Mouse (Mus musculus) heart, adult 11 months (tissue): ENCODE measurements around the gene Ccdc83.
"Not testable (repeated sequence)": the region's sequence is repeated elsewhere in the genome, so short reads cannot be mapped to it uniquely, and the experiment has no call there.

Experiments used
- DNase-seq: peaks from one replicate; pipeline ENCODE4 v3.0.0; 2022

Gene Ccdc83

GRCm38 (mm10) chr7:90259899-90260298 lies 5.7 kb downstream of the Ccdc83 start:
- no peak for DNase-seq

- peak; percentile 95 for DNase-seq
These were observed 6.9 kb downstream of the Ccdc83 start for GRCm38 (mm10) chr7:90258701-90259100.

- no peak for DNase-seq
These were observed 12.6 kb downstream of the Ccdc83 start for GRCm38 (mm10) chr7:90252946-90253345.

DNA sequence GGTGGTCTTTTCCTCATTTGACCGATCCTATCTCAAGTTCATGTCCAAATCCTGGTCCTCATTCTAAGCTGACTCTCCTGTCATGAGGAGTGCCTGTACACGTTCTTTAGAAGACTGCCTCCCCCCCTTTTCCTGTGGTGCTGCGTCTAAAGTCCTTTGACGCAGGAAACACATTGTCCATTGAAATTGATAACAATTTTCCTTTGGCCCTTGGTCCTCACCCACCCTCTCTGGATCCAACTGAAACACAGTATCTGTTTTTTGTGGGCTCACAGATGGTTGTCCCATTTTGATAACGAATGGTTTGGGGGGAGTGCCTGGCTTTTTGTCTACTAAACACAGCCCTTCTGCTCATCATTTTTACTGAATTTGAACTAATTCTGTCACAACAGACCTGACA lies 21.9 kb downstream of the Ccdc83 start:
- DNase-seq: peak; percentile 90

DNA sequence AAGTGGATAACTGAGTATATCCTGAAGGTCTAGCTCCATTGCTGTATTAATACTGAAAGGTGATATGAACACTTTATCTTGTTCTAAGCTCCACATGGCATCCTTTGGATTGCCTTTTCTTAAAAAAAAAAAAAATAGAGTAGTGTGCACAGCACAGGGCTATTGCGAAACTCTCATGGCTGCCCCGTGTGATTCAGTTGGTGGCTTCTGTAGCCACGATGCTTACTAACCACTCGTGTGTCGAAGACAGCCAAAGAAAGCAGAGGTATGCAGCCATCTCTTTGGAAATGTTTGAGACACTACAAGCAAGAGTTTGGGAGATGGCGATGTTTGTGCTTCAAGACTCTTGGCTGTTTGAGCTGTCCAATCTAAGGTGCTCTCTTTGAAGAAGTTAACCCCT lies 22.4 kb downstream of the Ccdc83 start:
- DNase-seq: no peak

- no peak for DNase-seq
These were observed 29.2 kb downstream of the Ccdc83 start for GRCm38 (mm10) chr7:90236289-90236905.

DNA sequence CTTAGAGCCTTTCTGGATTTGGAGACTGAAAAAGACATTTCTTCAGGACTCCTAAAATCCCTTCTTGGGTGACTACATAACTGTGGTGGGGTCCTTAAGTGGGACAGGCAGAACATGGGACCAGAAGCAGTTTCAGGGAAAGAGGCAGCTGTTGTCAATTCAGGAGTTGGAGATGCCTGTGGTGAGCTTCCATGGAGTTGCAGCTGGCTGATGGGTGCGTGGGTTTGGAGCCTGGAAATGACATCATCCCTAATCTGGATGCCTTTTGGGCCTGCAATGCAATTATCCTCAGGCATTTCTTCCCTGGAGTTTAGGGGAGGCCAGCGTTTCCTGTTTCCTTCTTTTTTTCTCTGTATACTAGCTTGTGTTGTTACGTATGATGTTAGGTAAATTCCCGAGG lies 31.7 kb downstream of the Ccdc83 start:
- peak; percentile 96 for DNase-seq

DNA sequence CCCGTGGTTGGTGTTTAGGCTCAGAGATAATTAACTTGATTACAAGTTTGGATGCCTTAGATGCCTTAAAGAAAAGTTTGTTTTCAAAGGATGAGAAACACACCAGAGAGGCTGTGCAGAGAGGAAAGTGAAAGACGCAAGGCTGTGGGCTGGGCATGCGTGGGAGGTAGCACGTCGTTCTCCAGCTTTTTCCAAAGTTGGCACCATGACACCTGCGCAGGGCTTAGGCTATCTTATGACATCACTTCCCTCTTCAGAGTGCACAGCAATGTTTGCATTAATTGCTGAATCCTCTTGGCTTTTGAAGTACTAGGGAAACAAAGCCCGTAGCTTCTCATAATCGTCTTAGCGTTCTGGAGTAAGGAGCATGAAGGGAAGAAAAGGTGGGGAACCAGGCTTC lies 34.1 kb downstream of the Ccdc83 start:
- DNase-seq: peak; percentile 89

DNA sequence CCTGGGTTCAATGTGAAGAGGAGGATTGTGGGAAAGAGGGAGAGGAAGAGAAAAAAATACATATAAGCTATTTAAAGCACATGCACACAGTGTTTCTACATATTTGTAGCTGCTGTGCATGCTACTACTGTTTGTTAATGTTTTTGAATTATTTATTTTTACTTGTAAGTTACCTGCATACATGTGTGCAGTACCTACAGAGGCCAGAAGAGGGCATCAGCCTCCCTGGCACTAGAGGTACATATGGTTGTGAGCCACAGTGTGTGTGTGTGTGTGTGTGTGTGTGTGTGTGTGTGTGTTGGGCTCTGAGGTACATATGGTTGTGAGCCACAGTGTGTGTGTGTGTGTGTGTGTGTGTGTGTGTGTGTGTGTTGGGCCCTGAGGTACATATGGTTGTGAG lies 36.7 kb downstream of the Ccdc83 start:
- DNase-seq: not testable (repeated sequence)

DNA sequence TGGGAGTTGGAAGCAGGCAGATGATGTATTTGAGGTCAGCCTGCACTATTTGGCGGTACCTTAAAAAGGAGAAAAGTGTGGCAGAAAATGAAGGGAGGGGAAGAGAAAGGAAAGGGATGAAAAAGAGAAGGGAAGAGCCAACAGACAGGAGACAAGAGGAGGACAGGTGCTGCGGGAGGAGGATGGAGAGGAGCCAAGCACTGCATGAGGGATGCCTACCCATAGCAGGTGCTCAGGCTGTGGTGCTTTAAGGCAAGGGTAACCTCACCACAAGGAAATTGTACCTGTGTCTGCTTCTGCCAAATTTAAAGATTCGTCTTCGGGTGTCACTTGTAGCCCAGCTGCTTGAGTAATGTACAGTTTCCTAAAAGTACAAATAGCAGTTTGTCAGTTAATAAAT lies 37.5 kb downstream of the Ccdc83 start:
- DNase-seq: no peak

DNA sequence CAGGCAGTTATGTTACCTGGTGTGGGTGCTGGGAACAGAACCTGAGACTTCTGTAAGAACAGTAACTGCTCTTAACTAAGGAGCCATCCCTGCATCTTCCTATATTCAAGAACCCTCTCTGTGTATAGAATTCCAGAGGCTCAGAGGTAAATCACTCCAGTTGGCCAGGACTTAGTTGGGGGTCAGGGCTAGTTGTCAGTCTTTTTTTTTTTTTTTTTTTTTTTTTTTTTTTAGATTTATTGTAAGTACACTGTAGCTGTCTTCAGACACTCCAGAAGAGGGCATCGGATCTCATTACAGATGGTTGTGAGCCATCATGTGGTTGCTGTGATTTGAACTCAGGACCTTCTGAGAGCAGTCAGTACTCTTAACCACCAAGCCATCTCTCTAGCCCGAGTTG lies 44.1 kb downstream of the Ccdc83 start:
- no peak for DNase-seq

- peak; percentile 74 for DNase-seq
These were observed 47.5 kb downstream of the Ccdc83 start for GRCm38 (mm10) chr7:90218122-90218521.

GRCm38 (mm10) chr7:90216511-90216910 lies 49.1 kb downstream of the Ccdc83 start:
- no peak for DNase-seq

DNA sequence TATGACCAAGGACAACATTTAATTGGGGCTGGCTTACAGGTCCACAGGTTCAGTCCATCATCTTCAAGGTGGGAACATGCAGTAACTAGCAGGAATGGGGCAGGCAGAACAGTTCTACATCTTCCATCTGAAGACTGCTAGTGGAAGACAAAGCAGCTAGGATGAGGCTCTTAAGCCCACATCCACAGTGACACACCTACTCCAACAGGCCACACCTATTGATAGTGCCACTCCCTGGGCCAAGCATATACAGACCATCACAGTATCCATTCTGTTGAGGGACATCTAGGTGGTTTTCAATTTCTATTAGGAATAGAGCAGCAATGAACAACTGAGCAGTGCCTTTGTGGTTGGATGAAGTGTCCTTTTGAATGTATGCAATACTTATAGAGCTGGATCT lies 54.6 kb downstream of the Ccdc83 start:
- no peak for DNase-seq

- no peak for DNase-seq
These were observed 55.5 kb downstream of the Ccdc83 start for GRCm38 (mm10) chr7:90210116-90210515.

DNA sequence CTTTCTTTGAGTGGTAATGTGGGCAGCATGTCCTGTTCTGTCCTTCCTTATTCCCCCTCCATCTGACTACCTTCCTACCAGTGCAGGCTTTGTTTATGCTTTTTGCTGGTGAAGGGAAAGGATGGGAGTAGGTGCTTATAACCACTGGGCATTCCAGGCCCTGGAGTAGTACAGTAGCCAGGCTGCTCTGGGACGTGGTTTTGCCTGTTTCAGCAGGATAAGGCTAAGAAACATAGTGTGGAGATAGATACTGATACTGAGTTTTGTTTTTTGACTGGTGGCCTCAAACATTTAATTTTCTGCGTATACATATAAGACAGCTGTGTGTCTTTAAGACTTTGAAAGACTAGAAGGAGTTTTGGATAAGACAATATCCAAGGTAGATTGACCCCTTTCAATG lies 61.7 kb downstream of the Ccdc83 start:
- no peak for DNase-seq

DNA sequence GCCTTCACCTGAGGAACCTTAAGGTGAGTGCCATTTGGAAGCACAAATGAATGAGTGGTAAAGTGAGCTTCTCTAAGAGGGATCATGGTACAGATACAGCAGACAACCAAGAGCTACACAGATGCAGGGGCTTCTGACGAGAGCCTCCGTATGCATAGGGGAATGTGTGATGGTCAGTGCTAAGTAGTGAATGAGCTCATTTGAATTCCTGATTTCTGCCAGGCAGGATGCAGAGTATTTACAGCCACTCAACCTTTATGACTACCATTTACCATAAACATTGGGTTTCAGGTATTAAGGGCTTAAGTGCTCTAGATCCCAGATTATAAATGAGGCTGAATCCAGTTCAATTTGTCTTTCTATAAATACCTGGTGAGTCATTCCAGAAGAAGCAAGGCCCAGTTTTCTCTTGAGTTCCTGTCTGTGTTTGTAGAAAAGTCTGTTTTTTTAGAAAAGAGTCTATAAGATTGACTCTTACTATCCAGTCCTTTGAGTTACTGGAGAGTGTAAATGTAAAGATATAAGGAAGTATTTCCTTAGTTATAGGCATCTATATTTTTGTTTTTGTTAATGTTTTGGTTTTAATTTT lies 63.6 kb downstream of the Ccdc83 start:
- no peak for DNase-seq

DNA sequence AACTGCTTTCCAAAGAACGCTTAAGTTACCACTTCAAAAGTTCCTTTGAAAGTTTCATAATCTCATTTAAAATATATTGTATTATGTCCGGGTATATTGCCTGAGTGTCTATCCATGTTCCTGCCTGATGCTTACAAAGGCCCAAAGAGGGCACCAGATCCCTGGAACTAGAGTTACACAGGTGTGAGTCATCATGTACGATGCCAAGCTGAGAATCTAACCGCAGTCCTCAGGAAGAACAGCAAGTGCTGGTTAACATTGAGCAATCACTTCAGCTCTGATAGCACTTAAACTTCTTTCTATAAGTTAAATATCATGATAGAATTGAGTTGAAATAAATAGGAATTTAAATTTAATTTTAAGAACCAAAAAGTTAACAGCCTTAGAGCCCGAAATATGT lies 65.3 kb downstream of the Ccdc83 start:
- no peak for DNase-seq

- no peak for DNase-seq
These were observed 84.9 kb downstream of the Ccdc83 start for GRCm38 (mm10) chr7:90180635-90181034.

GRCm38 (mm10) chr7:90175576-90175975 lies 90.0 kb downstream of the Ccdc83 start:
- DNase-seq: no peak
